Mouse (Mus musculus) embryonic fibroblast, embryonic 13.5 days (primary cell): ENCODE measurements around the gene Clec11a.

ENCODE experiments used
- CTCF ChIP-seq: IDR thresholded peaks from 2 replicates; pipeline ENCODE4 v1.5.1; 2011; ENCODE audit warnings: mild to moderate bottlenecking, control low read depth, low read length, moderate library complexity, borderline replicate concordance; ENCODE audit not compliant: insufficient read depth
- POLR2A ChIP-seq: IDR thresholded peaks from 2 replicates; pipeline ENCODE4 v1.6.1; 2011; ENCODE audit warnings: low read depth, mild to moderate bottlenecking, control low read depth, low read length, moderate library complexity

DNA sequence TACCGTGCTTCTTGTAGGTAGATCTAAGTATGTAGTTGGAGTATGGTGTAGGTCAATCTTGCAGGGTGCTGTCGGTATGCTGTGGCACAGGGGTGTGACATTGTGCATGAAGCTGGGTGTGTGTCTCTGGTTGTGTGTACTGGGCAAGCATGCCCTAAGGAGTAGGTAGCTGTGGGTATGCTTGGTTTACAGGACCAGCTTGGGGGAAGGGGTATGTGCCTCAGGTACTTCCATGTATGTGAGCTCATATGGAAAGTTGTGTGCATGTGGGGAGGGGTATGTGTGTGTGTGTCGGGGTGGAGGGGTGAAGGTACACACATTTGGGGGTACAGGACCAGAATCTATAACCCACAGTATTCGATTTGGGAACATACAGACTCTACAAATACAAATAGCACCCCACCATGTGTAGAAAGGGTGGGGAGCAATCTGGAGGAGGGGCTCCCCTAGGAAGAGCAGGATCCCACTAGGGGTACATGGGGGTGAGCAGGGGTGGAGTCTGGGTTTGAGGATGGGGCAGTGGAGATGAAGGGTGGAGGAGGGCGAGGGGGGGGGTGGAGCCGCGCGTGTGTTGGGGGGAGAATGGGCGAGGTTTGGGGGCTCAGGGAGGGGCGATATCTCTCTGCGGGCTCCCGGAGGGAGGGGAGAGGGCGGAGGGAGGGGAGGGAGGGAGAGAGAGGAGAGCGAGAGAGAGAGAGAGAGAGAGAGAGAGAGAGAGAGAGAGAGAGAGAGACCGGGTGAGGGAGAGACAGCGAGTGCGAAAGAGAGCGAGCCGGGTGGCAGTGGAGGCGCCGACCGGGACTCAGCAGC lies 3.0 kb upstream of the Clec11a start, which contains the start of gene Shank1:
- TF ChIP-seq POLR2A (no peak), CTCF (no peak)
